Mouse (Mus musculus) T-helper 17 cell (primary cell): ENCODE data around the gene Magea2.

ENCODE experiments used
- in situ Hi-C, 2 experiments: fragments of 300-600 bp; cut with MboI, MseI; formaldehyde crosslinking; loops; 1 replicate in 1 of 2; 2 replicates in 1 of 2; pipeline ENCODE4 v1.15.1; 2025; ENCODE audit warnings: high pct_unique_total_duplicates in 2 of 2

Gene Magea2

GRCm38 (mm10) chrX:155093566-155093965 lies at the start of gene Magea2:
TSS of gene Magea2 (minus strand) at chrX:155093666.
- in situ Hi-C loops: loop anchor here (5.0 kb wide), 1 partner anchor 61 kb away; no protein-coding TSS in a partner anchor

DNA sequence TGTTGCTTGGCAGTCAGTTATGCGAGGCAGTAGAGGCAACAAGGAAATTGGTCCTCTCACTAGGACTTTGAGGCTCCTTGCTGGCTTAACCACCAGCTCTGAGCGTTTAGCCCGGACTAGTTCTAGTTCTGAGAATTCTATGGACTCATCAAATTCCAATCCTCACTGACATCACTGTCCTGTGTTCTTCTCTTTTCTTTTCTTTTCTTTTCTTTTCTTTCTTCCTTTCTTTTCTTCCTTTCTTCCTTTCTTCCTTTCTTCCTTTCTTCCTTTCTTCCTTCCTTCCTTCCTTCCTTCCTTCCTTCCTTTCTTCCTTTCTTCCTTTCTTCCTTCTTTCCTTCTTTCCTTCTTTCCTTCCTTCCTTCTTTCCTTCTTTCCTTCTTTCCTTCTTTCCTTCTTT lies 34.8 kb upstream of the Magea2 start, which contains the start of gene Cldn34b2:
TSS of gene Cldn34b2 (minus strand) at position 101 of the 400 bp plus-strand sequence.
- in situ Hi-C loops: loop anchor here in 1 of 2 experiments (5.0 to 25.0 kb wide), 2 partner anchors 184 to 241 kb away; no protein-coding TSS in a partner anchor

- in situ Hi-C loops: loop anchor here in 1 of 2 experiments (5.0 kb wide), 1 partner anchor 49 kb away; no protein-coding TSS in a partner anchor
Observed at GRCm38 (mm10) chrX:155098024-155098423, 4.6 kb upstream of the Magea2 start.

- in situ Hi-C loops: loop anchor here (5.0 kb wide), 1 partner anchor 57 kb away; no protein-coding TSS in a partner anchor
Observed at GRCm38 (mm10) chrX:155089693-155090092, 3.8 kb downstream of the Magea2 start, which contains the start of gene Magea1. TSS of gene Magea1 (minus strand) at chrX:155089793.

- in situ Hi-C loops: loop anchor here in 1 of 2 experiments (5.0 kb wide), 1 partner anchor 66 kb away; the partner anchor contains the start of gene Magea8
Observed at GRCm38 (mm10) chrX:155063045-155063444, 30.4 kb downstream of the Magea2 start, which contains the start of gene Magea5. TSS of gene Magea5 (minus strand) at chrX:155063145.

DNA sequence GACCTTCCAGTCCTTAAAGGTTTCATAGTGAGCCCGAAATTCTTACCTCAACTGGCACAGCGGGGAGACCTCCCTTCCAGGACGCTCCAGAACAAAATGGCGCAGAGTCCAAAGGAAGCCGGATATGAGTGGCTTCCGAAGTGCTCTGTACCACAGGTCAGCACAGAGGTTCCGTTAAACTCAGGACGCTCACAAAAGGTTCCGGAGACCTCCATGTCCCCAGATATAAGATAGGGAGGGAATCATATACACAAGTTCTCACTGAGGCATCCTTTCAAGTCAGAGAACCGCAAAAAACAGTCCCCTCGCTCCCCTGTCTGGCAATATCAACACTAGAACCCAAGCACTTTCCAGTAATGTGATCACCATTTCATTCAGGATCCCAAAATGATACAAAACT lies 97.7 kb downstream of the Magea2 start, which contains the start of gene Magea8:
TSS of gene Magea8 (minus strand) at position 101 of the 400 bp plus-strand sequence.
- in situ Hi-C loops: loop anchor here in 1 of 2 experiments (5.0 kb wide), 1 partner anchor 67 kb away; the partner anchor contains the start of gene Magea5
